Comparison of ENCODE assay signal across 8 mouse cellular contexts in genomic region chr6:117660576-117660975, GRCm38 (mm10).
A peak's percentile ranks its signal among the peaks of the same experiment; 100 is the strongest.
DNase-seq lines count a peak whose midpoint lies in the region; ATAC-seq and TF ChIP-seq lines count a peak whose summit lies in the region.

No protein-coding gene starts in this region.

- WGBS in hindbrain, embryonic 10.5 days, result 11% methylated on average over 1 of the region's 1 CpGs
- 6% methylated on average over 1 of the region's 1 CpGs for WGBS in hindbrain, embryonic 12.5 days
- WGBS in kidney, postnatal 0 days, result 0% methylated on average over 1 of the region's 1 CpGs
- WGBS in hindbrain, embryonic 14.5 days, result 0% methylated on average over 1 of the region's 1 CpGs

- H3K27ac ChIP-seq in hindbrain, embryonic 10.5 days, result no peak overlapping the region
- H3K27ac ChIP-seq in hindbrain, embryonic 12.5 days, result no peak overlapping the region
- no peak overlapping the region for H3K27ac ChIP-seq in kidney, postnatal 0 days
- no peak overlapping the region for H3K27ac ChIP-seq in hindbrain, embryonic 14.5 days

- H3K27me3 ChIP-seq in hindbrain, embryonic 10.5 days (ENCODE audit: insufficient read depth, poor library complexity, severe bottlenecking), result no peaks in the 10 kb centered on the region
- H3K27me3 ChIP-seq in hindbrain, embryonic 12.5 days, result 0 out of 2 replicates have a peak, but pooled peaks cover under 1% of the 10 kb centered on the region
- H3K27me3 ChIP-seq in kidney, postnatal 0 days (ENCODE audit: insufficient read depth, low read length), result no peaks in the 10 kb centered on the region
- H3K27me3 ChIP-seq in hindbrain, embryonic 14.5 days (ENCODE audit: control insufficient read depth, insufficient read depth, low read length), result no peaks in the 10 kb centered on the region

- peak; percentile 70 for TF ChIP-seq CTCF in kidney, postnatal 0 days (IDR thresholded peaks at IDR 0.05; ENCODE audit: low read depth)

- no peak overlapping the region for H3K4me3 ChIP-seq in hindbrain, embryonic 10.5 days
- H3K4me3 ChIP-seq in hindbrain, embryonic 12.5 days, result no peak overlapping the region
- no peak overlapping the region for H3K4me3 ChIP-seq in kidney, postnatal 0 days (replicated peaks; ENCODE audit: low read depth, low read length)
- H3K4me3 ChIP-seq in hindbrain, embryonic 14.5 days (replicated peaks; ENCODE audit: low read length), result no peak overlapping the region

- H3K36me3 ChIP-seq in hindbrain, embryonic 10.5 days, result no peaks in the 10 kb centered on the region
- no peaks in the 10 kb centered on the region for H3K36me3 ChIP-seq in hindbrain, embryonic 12.5 days
- no peaks in the 10 kb centered on the region for H3K36me3 ChIP-seq in kidney, postnatal 0 days (ENCODE audit: insufficient read depth, low read length)
- no peaks in the 10 kb centered on the region for H3K36me3 ChIP-seq in hindbrain, embryonic 14.5 days (replicated peaks; ENCODE audit: control insufficient read depth, insufficient read depth)

- H3K4me1 ChIP-seq in hindbrain, embryonic 10.5 days (replicated peaks), result no peaks in the 10 kb centered on the region
- H3K4me1 ChIP-seq in hindbrain, embryonic 12.5 days, result no peaks in the 10 kb centered on the region
- no peaks in the 10 kb centered on the region for H3K4me1 ChIP-seq in kidney, postnatal 0 days (replicated peaks; ENCODE audit: insufficient read depth, low read length)
- no peaks in the 10 kb centered on the region for H3K4me1 ChIP-seq in hindbrain, embryonic 14.5 days (replicated peaks; ENCODE audit: control insufficient read depth, insufficient read depth, low read length)

- H3K9me3 ChIP-seq in hindbrain, embryonic 10.5 days, result no peaks in the 10 kb centered on the region
- H3K9me3 ChIP-seq in hindbrain, embryonic 12.5 days (replicated peaks), result no peaks in the 10 kb centered on the region
- H3K9me3 ChIP-seq in kidney, postnatal 0 days (replicated peaks; ENCODE audit: low read length), result no peaks in the 10 kb centered on the region
- no peaks in the 10 kb centered on the region for H3K9me3 ChIP-seq in hindbrain, embryonic 14.5 days (ENCODE audit: control insufficient read depth, low read length)

- no peak for ATAC-seq in hindbrain, embryonic 12.5 days (ENCODE audit: low FRiP score)
- ATAC-seq in kidney, postnatal 0 days (replicated peaks; ENCODE audit: low FRiP score, low read depth), result no peak
- ATAC-seq in neutrophil, adult 5-6 weeks (ENCODE audit: extremely low read depth, insufficient number of reproducible peaks, low FRiP score, poor library complexity, severe bottlenecking), result peak; percentile 86
- no peak for ATAC-seq in hindbrain, embryonic 14.5 days (ENCODE audit: low FRiP score)

- DNase-seq in hindbrain, embryonic 10.5 days (ENCODE audit: low spot score), result peak; percentile 51
- DNase-seq in CD4-positive helper T cell, adult 2 months (ENCODE audit: low read depth, low spot score), result peak; percentile 3
- DNase-seq in adrenal gland, postnatal 14 days, result peak; percentile 69
- DNase-seq in kidney, postnatal 0 days (ENCODE audit: low spot score), result peak; percentile 61
- no peak for DNase-seq in hindbrain, embryonic 14.5 days (ENCODE audit: low spot score)
- DNase-seq in urinary bladder, postnatal 4 days (ENCODE audit: low spot score in 2 of 2), result no peak

- H3K9ac ChIP-seq in hindbrain, embryonic 12.5 days, result no peak overlapping the region
- no peak overlapping the region for H3K9ac ChIP-seq in kidney, postnatal 0 days (ENCODE audit: low read depth, low read length)
- H3K9ac ChIP-seq in hindbrain, embryonic 14.5 days, result no peak overlapping the region

- H3K4me2 ChIP-seq in hindbrain, embryonic 12.5 days (replicated peaks), result no peak overlapping the region
- no peak overlapping the region for H3K4me2 ChIP-seq in kidney, postnatal 0 days (ENCODE audit: low read length)
- no peak overlapping the region for H3K4me2 ChIP-seq in hindbrain, embryonic 14.5 days (replicated peaks)

Comparison
In these comparisons a context has a peak if more than half of its experiments do, and no peak if none do; other contexts are left out.
1. DNase-seq: peak in hindbrain, embryonic 10.5 days (single experiment), CD4-positive helper T cell, adult 2 months (single experiment), adrenal gland, postnatal 14 days (single experiment) and kidney, postnatal 0 days (single experiment); none in hindbrain, embryonic 14.5 days (single experiment) and urinary bladder, postnatal 4 days (0 of 2).